Mouse (Mus musculus): Measurements from ENCODE around the gene Smlr1. TPM values are rescaled to one million over a fixed set of nuclear protein-coding genes. Genes with fewer than 3 reads are reported as not detected.

Smlr1 gene
- not detected in 2 replicates for polyA plus RNA-seq (2015; fragmentation: Nextera tagmentation; extraction: Ambion mirVana)

- Histone ChIP-seq H3K4me2 (no peak within 1 kb of the TSS), H3K27me3 (no peaks in the 10 kb centered on the region), H3K4me3 (no peak within 1 kb of the TSS), H3K9me3 (no peaks in the 10 kb centered on the region), H3K4me1 (replicated peaks) (peaks cover 9% of the 10 kb centered on the region; the same call in 1 of the 2 replicates), H3K36me3 (no peaks in the 10 kb centered on the region), H3K27ac (replicated peaks) (no peak within 1 kb of the TSS), H3K9ac (no peak within 1 kb of the TSS)
- WGBS, result 94% methylated on average over 10 of the region's 10 CpGs
- no peak for ATAC-seq (ENCODE audit: low read depth)
These were observed at the start of gene Smlr1 for GRCm38 (mm10) chr10:25535891-25536331. Gene Smlr1 (minus strand): TSS chr10:25536267.

- H3K4me2 ChIP-seq, result no peak overlapping the region
- no peaks in the 10 kb centered on the region for H3K36me3 ChIP-seq
- no peak overlapping the region for H3K27ac ChIP-seq (replicated peaks)
- no peak for ATAC-seq (ENCODE audit: low read depth)
- no peaks in the 10 kb centered on the region for H3K27me3 ChIP-seq
- 95% methylated on average over 6 of the region's 6 CpGs for WGBS
- H3K4me1 ChIP-seq (replicated peaks), result 0 out of 2 replicates have a peak, but pooled peaks cover 4% of the 10 kb centered on the region
- no peaks in the 10 kb centered on the region for H3K9me3 ChIP-seq
- no peak overlapping the region for H3K4me3 ChIP-seq
- no peak overlapping the region for H3K9ac ChIP-seq
These were observed 48.8 kb upstream of the Smlr1 start for GRCm38 (mm10) chr10:25584899-25585298.

- Histone ChIP-seq H3K27me3 (no peaks in the 10 kb centered on the region), H3K4me3 (no peak overlapping the region), H3K36me3 (no peaks in the 10 kb centered on the region), H3K4me2 (no peak overlapping the region), H3K9ac (no peak overlapping the region), H3K4me1 (replicated peaks) (no peaks in the 10 kb centered on the region), H3K27ac (replicated peaks) (no peak overlapping the region), H3K9me3 (no peaks in the 10 kb centered on the region)
- ATAC-seq (ENCODE audit: low read depth), result no peak
- WGBS, result 81% methylated on average over 2 of the region's 2 CpGs
These were observed 44.0 kb upstream of the Smlr1 start for GRCm38 (mm10) chr10:25580066-25580465.

- no peak overlapping the region for H3K9ac ChIP-seq
- H3K9me3 ChIP-seq, result no peaks in the 10 kb centered on the region
- H3K4me3 ChIP-seq, result no peak overlapping the region
- H3K4me1 ChIP-seq (replicated peaks), result peaks cover 7% of the 10 kb centered on the region; the same call in 1 of the 2 replicates
- no peaks in the 10 kb centered on the region for H3K36me3 ChIP-seq
- 44% methylated on average over 9 of the region's 9 CpGs for WGBS
- no peak for ATAC-seq (ENCODE audit: low read depth)
- H3K4me2 ChIP-seq, result no peak overlapping the region
- H3K27me3 ChIP-seq, result no peaks in the 10 kb centered on the region
- no peak overlapping the region for H3K27ac ChIP-seq (replicated peaks)
These were observed 35.5 kb upstream of the Smlr1 start for GRCm38 (mm10) chr10:25571319-25572240.

- H3K9me3 ChIP-seq, result no peaks in the 10 kb centered on the region
- ATAC-seq (ENCODE audit: low read depth), result no peak
- H3K27me3 ChIP-seq, result no peaks in the 10 kb centered on the region
- H3K4me3 ChIP-seq, result no peak overlapping the region
- no peaks in the 10 kb centered on the region for H3K36me3 ChIP-seq
- H3K9ac ChIP-seq, result no peak overlapping the region
- H3K4me2 ChIP-seq, result no peak overlapping the region
- 0 out of 2 replicates have a peak, but pooled peaks cover 5% of the 10 kb centered on the region for H3K4me1 ChIP-seq (replicated peaks)
- no peak overlapping the region for H3K27ac ChIP-seq (replicated peaks)
- 42% methylated on average over 4 of the region's 4 CpGs for WGBS
These were observed 16.9 kb upstream of the Smlr1 start for GRCm38 (mm10) chr10:25552936-25553335.

GRCm38 (mm10) chr10:25541097-25541496 lies 5.0 kb upstream of the Smlr1 start:
- Histone ChIP-seq H3K4me3 (no peak overlapping the region), H3K27me3 (no peaks in the 10 kb centered on the region), H3K27ac (replicated peaks) (no peak overlapping the region), H3K9me3 (no peaks in the 10 kb centered on the region), H3K36me3 (no peaks in the 10 kb centered on the region), H3K9ac (no peak overlapping the region), H3K4me2 (no peak overlapping the region), H3K4me1 (replicated peaks) (no peaks in the 10 kb centered on the region)
- ATAC-seq (ENCODE audit: low read depth), result no peak
- WGBS, result 97% methylated on average over 3 of the region's 3 CpGs

GRCm38 (mm10) chr10:25539771-25540168 lies 3.7 kb upstream of the Smlr1 start:
- ATAC-seq (ENCODE audit: low read depth), result no peak
- H3K4me2 ChIP-seq, result no peak overlapping the region
- no peak overlapping the region for H3K4me3 ChIP-seq
- no peak overlapping the region for H3K9ac ChIP-seq
- no peaks in the 10 kb centered on the region for H3K36me3 ChIP-seq
- H3K9me3 ChIP-seq, result no peaks in the 10 kb centered on the region
- H3K4me1 ChIP-seq (replicated peaks), result no peaks in the 10 kb centered on the region
- 93% methylated on average over 6 of the region's 6 CpGs for WGBS
- no peaks in the 10 kb centered on the region for H3K27me3 ChIP-seq
- H3K27ac ChIP-seq (replicated peaks), result no peak overlapping the region

GRCm38 (mm10) chr10:25539146-25539770 lies 3.2 kb upstream of the Smlr1 start:
- Histone ChIP-seq H3K36me3 (no peaks in the 10 kb centered on the region), H3K27ac (replicated peaks) (no peak overlapping the region), H3K9ac (no peak overlapping the region), H3K27me3 (no peaks in the 10 kb centered on the region), H3K9me3 (no peaks in the 10 kb centered on the region), H3K4me1 (replicated peaks) (no peaks in the 10 kb centered on the region), H3K4me2 (no peak overlapping the region), H3K4me3 (no peak overlapping the region)
- no peak for ATAC-seq (ENCODE audit: low read depth)
- 92% methylated on average over 4 of the region's 4 CpGs for WGBS

GRCm38 (mm10) chr10:25538738-25539137 lies 2.7 kb upstream of the Smlr1 start:
- no peaks in the 10 kb centered on the region for H3K9me3 ChIP-seq
- H3K27me3 ChIP-seq, result no peaks in the 10 kb centered on the region
- no peak overlapping the region for H3K27ac ChIP-seq (replicated peaks)
- no peak for ATAC-seq (ENCODE audit: low read depth)
- H3K4me1 ChIP-seq (replicated peaks), result no peaks in the 10 kb centered on the region
- 86% methylated on average over 1 of the region's 1 CpGs for WGBS
- H3K36me3 ChIP-seq, result no peaks in the 10 kb centered on the region
- no peak overlapping the region for H3K4me2 ChIP-seq
- no peak overlapping the region for H3K9ac ChIP-seq
- no peak overlapping the region for H3K4me3 ChIP-seq

GRCm38 (mm10) chr10:25536621-25537020 lies 554 bp upstream of the Smlr1 start:
- H3K27ac ChIP-seq (replicated peaks), result no peak overlapping the region
- H3K36me3 ChIP-seq, result no peaks in the 10 kb centered on the region
- no peak overlapping the region for H3K4me3 ChIP-seq
- H3K9ac ChIP-seq, result no peak overlapping the region
- WGBS, result 93% methylated on average over 6 of the region's 6 CpGs
- peaks cover 4% of the 10 kb centered on the region; the same call in 1 of the 2 replicates for H3K4me1 ChIP-seq (replicated peaks)
- no peaks in the 10 kb centered on the region for H3K9me3 ChIP-seq
- no peaks in the 10 kb centered on the region for H3K27me3 ChIP-seq
- no peak overlapping the region for H3K4me2 ChIP-seq
- ATAC-seq (ENCODE audit: low read depth), result no peak

GRCm38 (mm10) chr10:25534467-25534866 lies 1.6 kb downstream of the Smlr1 start:
- H3K27me3 ChIP-seq, result no peaks in the 10 kb centered on the region

GRCm38 (mm10) chr10:25533513-25534246 lies 2.4 kb downstream of the Smlr1 start:
- WGBS, result 80% methylated on average over 9 of the region's 9 CpGs
- Histone ChIP-seq H3K9ac (no peak overlapping the region), H3K4me1 (replicated peaks) (peaks cover 9% of the 10 kb centered on the region; the same call in 1 of the 2 replicates), H3K27me3 (no peaks in the 10 kb centered on the region), H3K4me3 (no peak overlapping the region), H3K36me3 (no peaks in the 10 kb centered on the region), H3K27ac (replicated peaks) (no peak overlapping the region), H3K4me2 (no peak overlapping the region), H3K9me3 (no peaks in the 10 kb centered on the region)
- ATAC-seq (ENCODE audit: low read depth), result no peak

More at GRCm38 (mm10) chr10:25534467-25534866, 1.6 kb downstream of the Smlr1 start:
- no peaks in the 10 kb centered on the region for H3K36me3 ChIP-seq
- 83% methylated on average over 5 of the region's 5 CpGs for WGBS
- peaks cover 9% of the 10 kb centered on the region; the same call in 1 of the 2 replicates for H3K4me1 ChIP-seq (replicated peaks)
- H3K4me3 ChIP-seq, result no peak overlapping the region
- no peak overlapping the region for H3K9ac ChIP-seq
- no peaks in the 10 kb centered on the region for H3K9me3 ChIP-seq
- ATAC-seq (ENCODE audit: low read depth), result no peak
- no peak overlapping the region for H3K27ac ChIP-seq (replicated peaks)
- no peak overlapping the region for H3K4me2 ChIP-seq
